Mouse (Mus musculus): Measurements from ENCODE around the gene Dntt.

DNA sequence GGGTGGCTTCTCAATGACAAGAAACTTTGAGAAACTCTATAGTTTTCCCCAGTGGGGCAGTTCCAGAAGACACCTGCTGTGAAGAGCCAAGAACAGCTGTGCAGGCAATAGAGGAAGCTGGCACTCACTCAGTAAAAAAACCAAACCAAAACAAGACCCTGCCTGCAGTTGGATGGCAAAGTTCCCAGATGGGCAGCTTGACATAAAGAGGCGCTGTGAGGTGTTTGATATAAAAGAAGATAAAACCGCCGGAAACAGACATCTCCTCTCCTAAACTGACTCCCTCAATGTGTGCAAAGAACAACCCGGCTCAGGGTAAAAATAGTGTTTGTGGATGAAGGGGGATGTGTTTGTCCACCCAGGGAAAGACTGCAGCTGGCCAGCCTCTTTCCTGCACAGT, 6.8 kb upstream of the Dntt start:
- TF ChIP-seq CTCF (IDR thresholded peaks at IDR 0.05; ENCODE audit: borderline replicate concordance, extremely low read depth, insufficient read depth, insufficient read length) (no peak), POLR2A (IDR thresholded peaks at IDR 0.05; ENCODE audit: borderline replicate concordance, extremely low read depth, insufficient read depth, insufficient read length, poor library complexity, severe bottlenecking) (no peak)

All from brain, embryonic 14.5 days (tissue).